Mouse (Mus musculus): ENCODE measurements around the gene Cntrl. TPM values are rescaled to one million over a fixed set of nuclear protein-coding genes. Genes with fewer than 3 reads are reported as not detected.

Cntrl gene
- total RNA-seq, 1 experiment: 22.3 TPM

DNA sequence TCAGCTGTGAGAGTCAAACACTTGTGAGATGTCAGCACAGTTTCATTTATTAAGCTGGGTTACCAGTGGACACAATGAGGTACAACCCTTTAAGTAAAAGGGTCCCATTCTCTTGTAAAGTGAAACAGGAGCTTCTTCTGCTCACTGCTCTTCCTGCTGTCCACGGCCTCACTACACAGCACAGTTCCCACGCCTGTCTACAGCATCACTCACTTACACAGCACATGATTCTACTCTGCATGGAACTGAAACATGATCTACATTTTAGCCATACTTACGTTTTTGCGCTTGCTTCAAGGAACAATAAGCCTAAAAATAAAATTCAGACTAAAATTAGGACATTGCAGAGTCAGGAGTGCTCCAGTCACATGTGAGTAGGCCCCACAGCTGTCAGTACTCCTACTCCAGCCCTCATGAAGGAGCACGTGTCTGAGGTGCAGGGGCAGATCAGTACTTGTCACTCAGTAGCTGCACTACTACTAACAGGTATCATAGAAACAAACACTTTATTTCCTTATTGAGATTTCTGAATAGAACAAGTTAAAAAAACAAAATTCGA, 73.9 kb downstream of the Cntrl start:
- DNase-seq (ENCODE audit: low read depth, low spot score): no peak
- no peak for TF ChIP-seq HCFC1 (IDR thresholded peaks at IDR 0.05; ENCODE audit: borderline replicate concordance, insufficient read depth, low read length)
- TF ChIP-seq MAFK (IDR thresholded peaks at IDR 0.05; ENCODE audit: insufficient read depth, low read depth, low read length): no peak
- no peak for TF ChIP-seq CHD2 (IDR thresholded peaks at IDR 0.05; ENCODE audit: low read depth, low read length)
- TF ChIP-seq ZC3H11A (IDR thresholded peaks at IDR 0.05; ENCODE audit: borderline replicate concordance, low read depth, low read length): no peak
- no peak for TF ChIP-seq ZNF384 (IDR thresholded peaks at IDR 0.05; ENCODE audit: low read depth, low read length)
- Histone ChIP-seq H3K4me1 (ENCODE audit: control insufficient read depth in 2 of 2, insufficient read depth in 2 of 2, low read length in 2 of 2, poor library complexity in 1 of 2) (no peaks in the 10 kb centered on the region), H3K9me3 (ENCODE audit: control insufficient read depth, insufficient read depth, low read depth, low read length) (no peaks in the 10 kb centered on the region; the same call in 1 of the 2 replicates), H3K4me3 (ENCODE audit: insufficient read depth in 1 of 2, low read depth in 1 of 2, low read length in 2 of 2, poor library complexity in 1 of 2, severe bottlenecking in 1 of 2) (no peak overlapping the region), H3K27ac (ENCODE audit: insufficient read depth, low read depth, low read length, poor library complexity, severe bottlenecking) (no peak overlapping the region), H3K9ac (ENCODE audit: insufficient read depth, low read depth, low read length, poor library complexity, severe bottlenecking) (no peak overlapping the region), H3K36me3 (ENCODE audit: control insufficient read depth, insufficient read depth, low read length, poor library complexity, severe bottlenecking) (peaks cover 7% of the 10 kb centered on the region)
- in situ Hi-C loops (cut with MboI; ENCODE audit: low sequenced_read_pairs in 2 of 2, unreplicated experiment in 2 of 2): no loop called here

DNA sequence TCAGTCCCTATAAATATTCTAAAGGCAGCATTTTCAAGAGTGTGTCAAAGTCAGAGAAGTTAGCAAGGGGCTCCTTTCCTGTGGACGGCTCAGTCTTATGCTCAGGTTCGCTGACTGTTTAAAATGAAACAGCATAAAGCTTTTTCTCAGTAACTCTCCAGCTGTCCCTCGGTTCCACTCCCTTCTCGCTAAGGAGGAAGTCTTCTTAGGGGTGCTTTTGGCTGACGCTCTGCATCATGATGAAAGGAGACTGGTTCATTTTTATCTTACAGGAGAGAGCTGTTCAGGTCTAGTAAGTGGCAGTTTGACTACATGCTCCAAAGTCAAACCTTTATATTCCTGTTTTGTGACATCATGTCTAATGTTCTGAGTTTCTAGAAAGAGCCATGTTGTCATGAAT, 79.6 kb downstream of the Cntrl start:
- in situ Hi-C loops (cut with MboI; ENCODE audit: low sequenced_read_pairs in 2 of 2, unreplicated experiment in 2 of 2): no loop called here
- no peaks in the 10 kb centered on the region for H3K9me3 ChIP-seq (ENCODE audit: control insufficient read depth, insufficient read depth, low read depth, low read length)
- peaks cover 6% of the 10 kb centered on the region for H3K36me3 ChIP-seq (ENCODE audit: control insufficient read depth, insufficient read depth, low read length, poor library complexity, severe bottlenecking)
- DNase-seq (ENCODE audit: low read depth, low spot score): no peak
- TF ChIP-seq CHD2 (IDR thresholded peaks at IDR 0.05; ENCODE audit: low read depth, low read length): no peak
- H3K9ac ChIP-seq (ENCODE audit: insufficient read depth, low read depth, low read length, poor library complexity, severe bottlenecking): no peak overlapping the region
- no peak overlapping the region for H3K4me3 ChIP-seq (ENCODE audit: insufficient read depth in 1 of 2, low read depth in 1 of 2, low read length in 2 of 2, poor library complexity in 1 of 2, severe bottlenecking in 1 of 2)
- H3K4me1 ChIP-seq (ENCODE audit: control insufficient read depth in 2 of 2, insufficient read depth in 2 of 2, low read length in 2 of 2, poor library complexity in 1 of 2): no peaks in the 10 kb centered on the region
- no peak overlapping the region for H3K27ac ChIP-seq (ENCODE audit: insufficient read depth, low read depth, low read length, poor library complexity, severe bottlenecking)

DNA sequence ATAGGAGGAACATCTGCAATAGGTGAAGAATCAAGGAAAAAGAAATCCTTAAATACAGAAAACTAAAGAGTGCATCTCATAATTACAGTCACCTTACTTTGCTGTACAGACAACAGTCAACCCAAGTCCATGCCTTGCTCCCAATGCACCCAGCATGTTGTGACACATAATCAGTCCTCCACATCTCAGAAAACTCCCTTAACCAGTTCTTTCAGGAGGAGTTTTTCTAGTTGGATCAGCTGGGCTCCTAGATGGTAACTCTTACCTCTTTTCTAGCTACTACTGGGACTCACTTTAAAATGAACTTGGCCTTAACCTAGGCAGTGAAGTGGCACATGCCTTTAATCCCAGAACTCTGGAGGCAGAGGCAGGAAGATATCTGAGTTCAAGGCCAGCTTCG, 84.7 kb downstream of the Cntrl start:
- H3K4me1 ChIP-seq (ENCODE audit: control insufficient read depth in 2 of 2, insufficient read depth in 2 of 2, low read length in 2 of 2, poor library complexity in 1 of 2): no peaks in the 10 kb centered on the region
- no peak overlapping the region for H3K27ac ChIP-seq (ENCODE audit: insufficient read depth, low read depth, low read length, poor library complexity, severe bottlenecking)
- no peaks in the 10 kb centered on the region for H3K9me3 ChIP-seq (ENCODE audit: control insufficient read depth, insufficient read depth, low read depth, low read length)
- TF ChIP-seq HCFC1 (IDR thresholded peaks at IDR 0.05; ENCODE audit: borderline replicate concordance, insufficient read depth, low read length) (no peak), ZC3H11A (IDR thresholded peaks at IDR 0.05; ENCODE audit: borderline replicate concordance, low read depth, low read length) (no peak), ZNF384 (IDR thresholded peaks at IDR 0.05; ENCODE audit: low read depth, low read length) (no peak), MAFK (IDR thresholded peaks at IDR 0.05; ENCODE audit: insufficient read depth, low read depth, low read length) (no peak), CHD2 (IDR thresholded peaks at IDR 0.05; ENCODE audit: low read depth, low read length) (no peak)
- peaks cover 4% of the 10 kb centered on the region for H3K36me3 ChIP-seq (ENCODE audit: control insufficient read depth, insufficient read depth, low read length, poor library complexity, severe bottlenecking)
- H3K4me3 ChIP-seq (ENCODE audit: insufficient read depth in 1 of 2, low read depth in 1 of 2, low read length in 2 of 2, poor library complexity in 1 of 2, severe bottlenecking in 1 of 2): no peak overlapping the region
- DNase-seq (ENCODE audit: low read depth, low spot score): no peak
- in situ Hi-C loops (cut with MboI; ENCODE audit: low sequenced_read_pairs in 2 of 2, unreplicated experiment in 2 of 2): no loop called here
- H3K9ac ChIP-seq (ENCODE audit: insufficient read depth, low read depth, low read length, poor library complexity, severe bottlenecking): no peak overlapping the region

DNA sequence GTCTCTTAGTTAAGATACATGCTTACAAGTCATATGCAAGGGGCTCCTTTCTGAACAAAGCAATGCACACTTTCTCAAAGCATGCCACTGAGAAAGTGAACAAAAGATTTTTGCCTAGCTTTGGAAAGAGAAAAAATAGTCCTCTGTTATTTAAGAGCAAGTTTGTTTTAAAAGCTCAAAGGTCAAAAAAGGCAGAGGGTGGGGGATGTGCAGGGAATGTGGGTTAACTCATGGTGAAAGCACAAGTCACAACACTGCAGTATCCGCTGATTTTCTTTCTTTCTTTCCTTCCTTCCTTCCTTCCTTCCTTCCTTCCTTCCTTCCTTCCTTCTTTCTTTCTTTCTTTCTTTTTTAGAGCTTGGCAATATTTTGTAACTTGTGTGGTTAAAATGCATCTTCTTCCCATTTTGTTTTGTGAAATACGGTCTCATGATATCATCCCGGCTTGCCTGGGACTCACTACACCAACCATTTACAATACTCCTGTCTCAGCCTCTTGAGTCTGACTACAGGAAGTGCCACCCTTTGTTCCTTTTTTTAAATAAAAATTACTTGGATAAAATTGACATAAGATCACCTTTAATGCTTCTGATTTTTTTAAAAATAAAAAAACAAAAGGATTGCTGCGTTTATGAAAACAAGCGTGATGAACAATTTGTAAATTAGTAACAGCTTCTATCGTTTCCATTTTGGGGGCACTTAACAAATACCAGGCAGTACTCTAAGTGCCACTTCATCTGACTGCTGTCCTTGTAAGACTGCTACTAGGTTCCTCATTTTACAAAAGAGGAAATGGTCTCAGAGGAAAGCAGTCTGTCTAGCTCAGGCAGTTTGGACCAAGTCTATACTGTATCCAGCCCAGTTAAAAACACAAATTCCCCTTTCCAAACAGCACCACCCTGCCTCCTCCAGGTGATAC, 86.6 kb downstream of the Cntrl start:
- no peak for DNase-seq (ENCODE audit: low read depth, low spot score)
- Histone ChIP-seq H3K4me1 (ENCODE audit: control insufficient read depth in 2 of 2, insufficient read depth in 2 of 2, low read length in 2 of 2, poor library complexity in 1 of 2) (no peaks in the 10 kb centered on the region), H3K9ac (ENCODE audit: insufficient read depth, low read depth, low read length, poor library complexity, severe bottlenecking) (no peak overlapping the region), H3K9me3 (ENCODE audit: control insufficient read depth, insufficient read depth, low read depth, low read length) (no peaks in the 10 kb centered on the region), H3K4me3 (ENCODE audit: insufficient read depth in 1 of 2, low read depth in 1 of 2, low read length in 2 of 2, poor library complexity in 1 of 2, severe bottlenecking in 1 of 2) (no peak overlapping the region; a peak in 1 of 4 replicates), H3K36me3 (ENCODE audit: control insufficient read depth, insufficient read depth, low read length, poor library complexity, severe bottlenecking) (no peaks in the 10 kb centered on the region), H3K27ac (ENCODE audit: insufficient read depth, low read depth, low read length, poor library complexity, severe bottlenecking) (no peak overlapping the region)
- in situ Hi-C loops (cut with MboI; ENCODE audit: low sequenced_read_pairs in 2 of 2, unreplicated experiment in 2 of 2): no loop called here
- TF ChIP-seq ZC3H11A (IDR thresholded peaks at IDR 0.05; ENCODE audit: borderline replicate concordance, low read depth, low read length) (no peak), CHD2 (IDR thresholded peaks at IDR 0.05; ENCODE audit: low read depth, low read length) (no peak), HCFC1 (IDR thresholded peaks at IDR 0.05; ENCODE audit: borderline replicate concordance, insufficient read depth, low read length) (no peak), MAFK (IDR thresholded peaks at IDR 0.05; ENCODE audit: insufficient read depth, low read depth, low read length) (no peak), ZNF384 (IDR thresholded peaks at IDR 0.05; ENCODE audit: low read depth, low read length) (no peak)
